In the genomic region with DNA sequence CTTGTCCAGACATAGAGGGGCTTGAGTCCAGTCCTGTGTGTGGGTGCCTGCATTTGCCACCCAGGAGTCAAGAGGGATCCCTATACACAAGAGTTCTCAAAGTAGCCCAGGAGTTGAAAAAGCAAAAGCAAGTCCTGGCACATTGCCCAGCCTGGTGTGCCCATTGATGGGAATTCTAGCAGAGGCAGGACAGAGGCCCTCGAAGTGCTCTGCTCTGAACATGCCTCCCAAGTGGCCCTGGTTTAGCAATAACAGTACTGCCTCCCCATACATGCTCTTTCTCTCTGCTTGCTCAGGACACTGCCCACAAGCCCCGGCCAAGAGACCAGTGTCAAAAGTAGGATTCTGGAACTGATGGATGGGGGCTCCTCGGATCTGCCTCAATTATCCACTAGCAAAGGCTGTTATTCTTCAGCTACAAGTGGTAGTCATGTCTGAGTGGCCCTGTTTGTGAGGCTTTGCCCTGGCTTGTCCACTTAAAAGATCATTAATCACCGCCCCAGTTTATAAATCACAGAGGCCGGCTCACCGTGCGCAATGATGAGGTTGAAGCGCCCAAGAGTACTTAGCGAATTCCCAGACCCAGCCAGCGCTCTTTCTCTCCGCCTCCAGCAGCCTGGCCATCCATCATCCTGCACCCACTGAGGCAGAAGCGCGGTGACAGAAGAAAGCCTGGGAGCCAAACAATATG, we compare ENCODE assay signal across 12 mouse cellular contexts.
A peak's percentile ranks its signal among the peaks of the same experiment; 100 is the strongest.
DNase-seq lines count a peak whose midpoint lies in the region; ATAC-seq lines count a peak whose summit lies in the region.
"Had no signal": no experiment of that assay in that cellular context is flagged by ENCODE, and none has a peak within 500 bp of the region (broad histone marks: within the 10 kb centered on the region; RNA-seq: fewer than 3 reads in every experiment).

No protein-coding gene starts in this region.

- no peak for ATAC-seq in midbrain, embryonic 11.5 days (ENCODE audit: low FRiP score)
- peak; percentile 31; the same call in 1 of the 2 replicates for ATAC-seq in embryonic facial prominence, embryonic 15.5 days (ENCODE audit: insufficient number of reproducible peaks, low FRiP score, low TSS enrichment, low read depth)
- ATAC-seq in kidney, embryonic 15.5 days (replicated peaks; ENCODE audit: low FRiP score): peak; percentile 56
- peak; percentile 54; the same call in 1 of the 2 replicates for ATAC-seq in neural tube, embryonic 14.5 days (ENCODE audit: low read depth)

- peak overlapping the region; percentile 46 for H3K27ac ChIP-seq in midbrain, embryonic 10.5 days (replicated peaks)
- no peak overlapping the region for H3K27ac ChIP-seq in midbrain, embryonic 11.5 days (ENCODE audit: low read depth, low read length)
- H3K27ac ChIP-seq in embryonic facial prominence, embryonic 15.5 days (replicated peaks): no peak overlapping the region
- H3K27ac ChIP-seq in kidney, embryonic 15.5 days: no peak overlapping the region
- H3K27ac ChIP-seq in neural tube, embryonic 14.5 days (ENCODE audit: low read depth, low read length): no peak overlapping the region
- H3K27ac ChIP-seq: embryonic facial prominence, embryonic 12.5 days had no signal

- H3K4me2 ChIP-seq in midbrain, embryonic 11.5 days: no peak overlapping the region
- no peak overlapping the region for H3K4me2 ChIP-seq in embryonic facial prominence, embryonic 15.5 days (replicated peaks)
- H3K4me2 ChIP-seq in kidney, embryonic 15.5 days: peak overlapping the region; percentile 9; the same call in 1 of the 2 replicates
- H3K4me2 ChIP-seq in neural tube, embryonic 14.5 days (ENCODE audit: low read depth, low read length): no peak overlapping the region
- H3K4me2 ChIP-seq: embryonic facial prominence, embryonic 12.5 days had no signal

- DNase-seq in midbrain, embryonic 10.5 days (ENCODE audit: low spot score): no peak
- no peak for DNase-seq in midbrain, embryonic 11.5 days (ENCODE audit: low spot score, missing footprints)
- DNase-seq in cerebellum, adult 18-20 months: no peak
- no peak for DNase-seq in ovary, adult 18-20 months (ENCODE audit: low spot score)
- DNase-seq in natural killer cell, adult 2 months (ENCODE audit: low spot score in 2 of 2): no peak
- DNase-seq: gastrocnemius, postnatal 36 days; heart, postnatal 4 days; lung, adult 18-20 months had no signal

- H3K4me3 ChIP-seq in midbrain, embryonic 10.5 days: no peak overlapping the region
- H3K4me3 ChIP-seq in midbrain, embryonic 11.5 days (ENCODE audit: low read depth, low read length): no peak overlapping the region
- H3K4me3 ChIP-seq in embryonic facial prominence, embryonic 15.5 days (replicated peaks): no peak overlapping the region
- no peak overlapping the region for H3K4me3 ChIP-seq in kidney, embryonic 15.5 days (replicated peaks)
- no peak overlapping the region for H3K4me3 ChIP-seq in neural tube, embryonic 14.5 days (ENCODE audit: low read depth, low read length)
- H3K4me3 ChIP-seq: embryonic facial prominence, embryonic 12.5 days had no signal

- peaks cover 39% of the 10 kb centered on the region for H3K27me3 ChIP-seq in midbrain, embryonic 10.5 days (ENCODE audit: low read depth, poor library complexity, severe bottlenecking)
- H3K27me3 ChIP-seq in midbrain, embryonic 11.5 days (ENCODE audit: control insufficient read depth, insufficient read depth, low read length): no peaks in the 10 kb centered on the region; the same call in 1 of the 2 replicates
- H3K27me3 ChIP-seq in embryonic facial prominence, embryonic 15.5 days: no peaks in the 10 kb centered on the region
- H3K27me3 ChIP-seq in kidney, embryonic 15.5 days: peaks cover 70% of the 10 kb centered on the region
- H3K27me3 ChIP-seq in neural tube, embryonic 14.5 days (ENCODE audit: control insufficient read depth, insufficient read depth, low read length): 0 out of 2 replicates have a peak, but pooled peaks cover 2% of the 10 kb centered on the region

- H3K36me3 ChIP-seq in midbrain, embryonic 10.5 days: no peaks in the 10 kb centered on the region
- no peaks in the 10 kb centered on the region for H3K36me3 ChIP-seq in midbrain, embryonic 11.5 days (ENCODE audit: control insufficient read depth, insufficient read depth, low read length)
- no peaks in the 10 kb centered on the region for H3K36me3 ChIP-seq in embryonic facial prominence, embryonic 15.5 days
- no peaks in the 10 kb centered on the region for H3K36me3 ChIP-seq in kidney, embryonic 15.5 days
- H3K36me3 ChIP-seq in neural tube, embryonic 14.5 days (ENCODE audit: control insufficient read depth, insufficient read depth, low read length): no peaks in the 10 kb centered on the region
- H3K36me3 ChIP-seq: embryonic facial prominence, embryonic 12.5 days had no signal

- peaks cover 39% of the 10 kb centered on the region for H3K4me1 ChIP-seq in midbrain, embryonic 10.5 days
- peaks cover 4% of the 10 kb centered on the region for H3K4me1 ChIP-seq in midbrain, embryonic 11.5 days (ENCODE audit: control insufficient read depth, insufficient read depth, low read length)
- H3K4me1 ChIP-seq in embryonic facial prominence, embryonic 15.5 days: no peaks in the 10 kb centered on the region
- peaks cover 20% of the 10 kb centered on the region for H3K4me1 ChIP-seq in kidney, embryonic 15.5 days
- H3K4me1 ChIP-seq in neural tube, embryonic 14.5 days (ENCODE audit: control insufficient read depth, insufficient read depth, low read length): peaks cover 9% of the 10 kb centered on the region

- no peaks in the 10 kb centered on the region for H3K9me3 ChIP-seq in midbrain, embryonic 10.5 days (replicated peaks)
- no peaks in the 10 kb centered on the region for H3K9me3 ChIP-seq in midbrain, embryonic 11.5 days (ENCODE audit: control insufficient read depth, low read length)
- H3K9me3 ChIP-seq in embryonic facial prominence, embryonic 15.5 days (replicated peaks): no peaks in the 10 kb centered on the region
- no peaks in the 10 kb centered on the region for H3K9me3 ChIP-seq in kidney, embryonic 15.5 days (replicated peaks)
- H3K9me3 ChIP-seq in neural tube, embryonic 14.5 days (ENCODE audit: control insufficient read depth, low read length): no peaks in the 10 kb centered on the region
- H3K9me3 ChIP-seq: embryonic facial prominence, embryonic 12.5 days had no signal

- H3K9ac ChIP-seq in midbrain, embryonic 11.5 days (ENCODE audit: low read length): no peak overlapping the region
- H3K9ac ChIP-seq in embryonic facial prominence, embryonic 15.5 days: no peak overlapping the region
- no peak overlapping the region for H3K9ac ChIP-seq in kidney, embryonic 15.5 days
- H3K9ac ChIP-seq in neural tube, embryonic 14.5 days (replicated peaks; ENCODE audit: low read depth, low read length): no peak overlapping the region
- H3K9ac ChIP-seq: embryonic facial prominence, embryonic 12.5 days had no signal

- 79% methylated on average over 13 of the region's 13 CpGs for WGBS in midbrain, embryonic 10.5 days
- WGBS in midbrain, embryonic 11.5 days: 64% methylated on average over 13 of the region's 13 CpGs
- WGBS in embryonic facial prominence, embryonic 15.5 days: 68% methylated on average over 13 of the region's 13 CpGs
- WGBS in kidney, embryonic 15.5 days: 14% methylated on average over 13 of the region's 13 CpGs
- 11% methylated on average over 13 of the region's 13 CpGs for WGBS in neural tube, embryonic 14.5 days
